Mouse (Mus musculus) CH12.LX (cell line): ENCODE measurements around the gene Cipc. TPM values are rescaled to one million over a fixed set of nuclear protein-coding genes. Genes with fewer than 3 reads are reported as not detected.

Source experiments
- DNase-seq: peaks from one replicate; pipeline ENCODE4 v3.0.0-alpha.2; 2013; ENCODE audit errors: extremely low read depth
- H3K27ac ChIP-seq: 2 replicates; pipeline ENCODE4 v1.5.1; 2012; ENCODE audit warnings: low read depth, mild to moderate bottlenecking, control low read depth, moderate library complexity; ENCODE audit not compliant: insufficient read depth
- H3K27me3 ChIP-seq: replicated peaks from 2 replicates; pipeline ENCODE3; 2012; ENCODE audit warnings: inconsistent platforms
- H3K36me3 ChIP-seq, 2 experiments: replicated peaks in 1 of 2; 2 replicates each; pipeline versions ENCODE3 to v1.6.1; 2012; ENCODE audit warnings: inconsistent platforms in 1 of 2, low read length in 1 of 2, mild to moderate bottlenecking in 1 of 2, mixed read lengths in 1 of 2, moderate library complexity in 1 of 2; ENCODE audit not compliant: control insufficient read depth in 1 of 2, insufficient read depth in 1 of 2
- H3K4me1 ChIP-seq, 2 experiments: 2 replicates each; pipeline ENCODE4 v1.6.1; 2012; ENCODE audit warnings: inconsistent platforms in 1 of 2, moderate library complexity in 1 of 2; ENCODE audit not compliant: insufficient read depth in 2 of 2, control insufficient read depth in 1 of 2
- H3K4me2 ChIP-seq: 2 replicates; pipeline ENCODE4 v1.6.1; 2012; ENCODE audit warnings: low read depth, mild to moderate bottlenecking, control low read depth; ENCODE audit not compliant: poor library complexity, insufficient read depth, severe bottlenecking
- H3K4me3 ChIP-seq, 3 experiments: fragments of 150-350 bp in 1 of 3; sonication (generic) in 1 of 3; replicated peaks in 1 of 3; 2 replicates each; pipeline versions ENCODE3 to v1.5.1; 2011 to 2012; ENCODE audit warnings: low read depth in 2 of 3, low read length in 2 of 3, mild to moderate bottlenecking in 2 of 3, moderate library complexity in 2 of 3, control low read depth in 1 of 3, improper control_type of control experiment in 1 of 3, inconsistent platforms in 1 of 3, mixed read lengths in 1 of 3; ENCODE audit not compliant: poor library complexity in 1 of 3
- H3K79me2 ChIP-seq: replicated peaks from 2 replicates; pipeline ENCODE4 v1.6.1; 2012; ENCODE audit warnings: mild to moderate bottlenecking, moderate library complexity; ENCODE audit not compliant: control insufficient read depth, poor library complexity, insufficient read depth, severe bottlenecking; ENCODE audit errors: extremely low read depth
- H3K9ac ChIP-seq: 2 replicates; pipeline ENCODE4 v1.6.1; 2012; ENCODE audit warnings: low read depth, mild to moderate bottlenecking, control low read depth, moderate library complexity; ENCODE audit not compliant: insufficient read depth
- H3K9me3 ChIP-seq: replicated peaks from 2 replicates; pipeline ENCODE3; 2012; ENCODE audit warnings: low read length, inconsistent platforms, mixed read lengths
- CTCF ChIP-seq, 2 experiments: IDR thresholded peaks in 1 of 2; conservative IDR thresholded peaks in 1 of 2; 2 replicates each; pipeline ENCODE4 v1.5.1; 2011 to 2012; ENCODE audit warnings: low read depth in 2 of 2, low read length in 2 of 2, improper control_type of control experiment in 1 of 2, inconsistent platforms in 1 of 2, mild to moderate bottlenecking in 1 of 2, moderate library complexity in 1 of 2
- E2F4 ChIP-seq: IDR thresholded peaks from 2 replicates; pipeline ENCODE4 v1.6.1; 2011; ENCODE audit warnings: low read depth, low read length, improper control_type of control experiment; ENCODE audit not compliant: insufficient replicate concordance
- ELF1 ChIP-seq: IDR thresholded peaks from 2 replicates; pipeline ENCODE4 v1.6.1; 2014; ENCODE audit warnings: low read depth, mild to moderate bottlenecking, inconsistent platforms, low read length, improper control_type of control experiment
- EP300 ChIP-seq: IDR thresholded peaks from 2 replicates; pipeline ENCODE4 v1.6.1; 2011; ENCODE audit warnings: low read length, improper control_type of control experiment
- ETS1 ChIP-seq: conservative IDR thresholded peaks from 2 replicates; pipeline ENCODE4 v1.6.1; 2012; ENCODE audit warnings: low read depth, mild to moderate bottlenecking, inconsistent platforms, low read length, improper control_type of control experiment, moderate library complexity
- HCFC1 ChIP-seq: IDR thresholded peaks from 2 replicates; pipeline ENCODE4 v1.6.1; 2012; ENCODE audit warnings: low read depth, mild to moderate bottlenecking, inconsistent platforms, low read length, improper control_type of control experiment
- KAT2A ChIP-seq: IDR thresholded peaks from 2 replicates; pipeline ENCODE4 v1.6.1; 2012; ENCODE audit warnings: low read length, improper control_type of control experiment, inconsistent platforms; ENCODE audit not compliant: insufficient replicate concordance
- MAFK ChIP-seq: IDR thresholded peaks from 2 replicates; pipeline ENCODE4 v1.6.1; 2011; ENCODE audit warnings: low read length, improper control_type of control experiment; ENCODE audit not compliant: insufficient replicate concordance
- MAZ ChIP-seq: IDR thresholded peaks from 2 replicates; pipeline ENCODE4 v1.6.1; 2012; ENCODE audit warnings: low read depth, mild to moderate bottlenecking, inconsistent platforms, low read length, improper control_type of control experiment, moderate library complexity
- MYC ChIP-seq: IDR thresholded peaks from 2 replicates; pipeline ENCODE4 v1.6.1; 2011; ENCODE audit warnings: low read depth, mild to moderate bottlenecking, improper control_type of control experiment, low read length
- NELFE ChIP-seq: IDR thresholded peaks from 2 replicates; pipeline ENCODE4 v1.6.1; 2011; ENCODE audit warnings: low read depth, low read length, improper control_type of control experiment
- PAX5 ChIP-seq: IDR thresholded peaks from 2 replicates; pipeline ENCODE4 v1.6.1; 2012; ENCODE audit warnings: low read length, inconsistent platforms, mixed read lengths
- SIN3A ChIP-seq: IDR thresholded peaks from 2 replicates; pipeline ENCODE4 v1.6.1; 2012; ENCODE audit warnings: low read length, improper control_type of control experiment, inconsistent platforms
- USF2 ChIP-seq: conservative IDR thresholded peaks from 2 replicates; pipeline ENCODE4 v1.6.1; 2011; ENCODE audit warnings: low read depth, low read length, improper control_type of control experiment
- ZKSCAN1 ChIP-seq: IDR thresholded peaks from 2 replicates; pipeline ENCODE4 v1.6.1; 2012; ENCODE audit warnings: low read depth, inconsistent platforms, low read length, improper control_type of control experiment, borderline replicate concordance
- ZMIZ1 ChIP-seq: IDR thresholded peaks from 2 replicates; pipeline ENCODE4 v1.6.1; 2012; ENCODE audit warnings: low read depth, mild to moderate bottlenecking, inconsistent platforms, low read length, improper control_type of control experiment
- ZNF384 ChIP-seq: IDR thresholded peaks from 2 replicates; pipeline ENCODE4 v1.6.1; 2012; ENCODE audit warnings: low read depth, low read length, improper control_type of control experiment, inconsistent platforms
- dilution Hi-C: fragments of 300-500 bp; cut with MboI; formaldehyde crosslinking; loops from 2 replicates; pipeline ENCODE4 v1.14.3; 2020; ENCODE audit warnings: low sequenced_read_pairs; ENCODE audit not compliant: extremely low pct_unique_long_range_greater_than_20kb, extremely low pct_ligation_motif_present
- in situ Hi-C: fragments of 300-500 bp; cut with MboI; formaldehyde crosslinking; loops from 3 replicates; pipeline ENCODE4 v1.14.3; 2019; ENCODE audit warnings: low sequenced_read_pairs, low pct_ligation_motif_present, low pct_unique_long_range_greater_than_20kb, mixed read lengths
- polyA plus RNA-seq: library from polyadenylated mRNA; unstranded; fragments of >175 nt; gene quantifications from 2 replicates; pipeline ENCODE4 v1.2.1, GENCODE M21; 2012; ENCODE audit warnings: low read depth; ENCODE audit not compliant: insufficient read length
- total RNA-seq, 2 experiments: library from RNA; depleted of rRNA; stranded (reverse); fragments of 300-350 nt in 1 of 2; fragments of >200 nt in 1 of 2; gene quantifications; 2 replicates each; pipeline ENCODE4 v1.2.3; 2012 to 2014

The Cipc gene
- total and polyA plus RNA-seq, 3 experiments, result 15.7 to 20.5 (median 18.7) TPM

DNA sequence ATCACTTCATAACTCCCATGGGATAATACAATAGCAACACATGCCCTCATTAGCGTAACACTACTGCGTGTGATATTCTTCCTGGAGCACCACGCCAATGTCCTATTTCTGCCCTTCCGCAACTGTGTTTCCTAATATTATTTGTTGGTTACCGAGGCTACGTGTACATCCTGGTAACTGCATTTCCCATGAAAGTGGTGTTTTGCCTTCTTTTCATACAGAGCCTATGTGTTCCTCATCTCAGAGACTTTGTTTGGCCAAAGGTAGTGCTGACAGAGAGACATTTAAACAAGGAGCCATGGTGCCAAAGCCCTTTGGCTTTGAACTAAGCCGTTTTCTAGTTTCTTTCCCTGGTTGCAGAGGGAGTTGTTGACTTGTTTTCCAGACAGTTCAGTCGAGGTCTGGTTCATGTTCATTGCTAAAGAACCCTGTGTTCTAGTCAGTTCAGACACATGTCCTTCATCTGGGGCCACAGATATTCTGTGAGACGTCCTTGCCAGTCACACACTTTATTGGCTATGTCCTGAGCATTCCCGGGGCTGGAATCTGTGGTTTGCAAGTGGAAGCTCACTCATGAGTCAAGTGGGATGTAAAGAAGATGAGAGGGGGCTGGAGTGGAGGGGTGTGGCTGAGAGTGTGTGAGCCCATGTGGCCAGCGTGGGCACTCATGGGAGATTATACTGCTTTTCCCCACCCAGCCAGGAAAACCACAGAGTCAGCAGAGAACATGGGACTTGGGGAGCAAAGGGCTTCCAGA is 10.1 kb upstream of the Cipc start:
- no peaks in the 10 kb centered on the region for H3K79me2 ChIP-seq
- H3K36me3 ChIP-seq, result no peaks in the 10 kb centered on the region
- no peak for DNase-seq
- no peak overlapping the region for H3K4me2 ChIP-seq
- H3K27me3 ChIP-seq, result no peaks in the 10 kb centered on the region
- in situ Hi-C loops (loop anchor here (10.0 kb wide), 1 partner anchor 162 kb away; no protein-coding TSS in a partner anchor), dilution Hi-C loops (no loop called here)
- H3K4me1 ChIP-seq, result peaks cover 0 to 25% of the 10 kb centered on the region in 2 experiments; a peak in 3 of 4 replicates
- no peak overlapping the region for H3K27ac ChIP-seq
- H3K9me3 ChIP-seq, result no peaks in the 10 kb centered on the region
- TF ChIP-seq NELFE (no peak), ZMIZ1 (no peak), EP300 (no peak), ZKSCAN1 (no peak), KAT2A (no peak), E2F4 (no peak), ZNF384 (no peak), ELF1 (no peak), MAZ (no peak), ETS1 (no peak), MAFK (no peak), USF2 (no peak), SIN3A (no peak), CTCF (conservative IDR thresholded peaks at IDR 0.05 in 1 of 2, IDR thresholded peaks at IDR 0.05 in 1 of 2; ENCODE audit: low read depth in 2 of 2, low read length in 2 of 2) (no peak)
- no peak overlapping the region for H3K9ac ChIP-seq
- H3K4me3 ChIP-seq, result no peak overlapping the region

DNA sequence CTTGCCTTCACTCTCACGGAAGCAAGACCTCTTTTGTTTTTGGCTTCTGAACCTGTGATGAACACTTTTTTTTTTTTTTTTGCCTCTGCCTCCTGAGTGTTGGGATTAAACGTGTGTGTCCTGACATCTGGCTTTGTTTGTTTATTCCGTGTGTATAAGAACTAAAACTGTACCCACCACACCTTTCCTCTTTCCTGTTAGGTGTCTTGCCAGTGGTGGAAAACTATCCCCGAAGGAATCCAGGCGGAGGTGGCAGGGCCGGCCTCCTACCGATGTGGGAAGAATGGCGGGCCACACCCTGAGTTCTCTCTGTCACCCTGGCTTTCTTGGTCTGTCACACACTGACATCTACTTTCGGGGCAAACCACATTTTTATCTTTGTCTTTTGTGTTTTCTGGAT is 8.3 kb upstream of the Cipc start:
- H3K79me2 ChIP-seq, result no peaks in the 10 kb centered on the region
- no peak overlapping the region for H3K27ac ChIP-seq
- no peak overlapping the region for H3K4me2 ChIP-seq
- no peak overlapping the region for H3K4me3 ChIP-seq
- no peak overlapping the region for H3K9ac ChIP-seq
- H3K27me3 ChIP-seq, result no peaks in the 10 kb centered on the region
- H3K9me3 ChIP-seq, result no peaks in the 10 kb centered on the region
- H3K4me1 ChIP-seq, result peaks cover 4 to 39% of the 10 kb centered on the region in 2 experiments
- no peak for DNase-seq
- TF ChIP-seq ELF1 (no peak), EP300 (no peak), PAX5 (no peak), SIN3A (no peak), ETS1 (no peak), HCFC1 (no peak), MYC (no peak)
- TF ChIP-seq, all 38 proteins: peak for 0
- dilution Hi-C loops (no loop called here), in situ Hi-C loops (loop anchor here (10.0 kb wide), 1 partner anchor 164 kb away; no protein-coding TSS in a partner anchor)
- H3K36me3 ChIP-seq, result no peaks in the 10 kb centered on the region
